Mouse (Mus musculus) thymus, adult 2 months (tissue): ENCODE data around the gene Ttc25.
A peak's percentile ranks its signal among the peaks of the same experiment; 100 is the strongest.

Experiments
- CTCF ChIP-seq: fragments of 200-500 bp; IDR thresholded peaks from 2 replicates; pipeline ENCODE4 v1.5.1; 2012; ENCODE audit warnings: mild to moderate bottlenecking, control low read depth, low read length, moderate library complexity, borderline replicate concordance; ENCODE audit not compliant: control insufficient read depth, poor library complexity, insufficient read depth; ENCODE audit errors: extremely low read depth
- POLR2A ChIP-seq: fragments of 200-500 bp; IDR thresholded peaks from 2 replicates; pipeline ENCODE4 v1.6.1; 2012; ENCODE audit warnings: mild to moderate bottlenecking, low read length, control low read depth, moderate library complexity; ENCODE audit not compliant: control insufficient read depth, poor library complexity, insufficient read depth; ENCODE audit errors: extremely low read depth

DNA sequence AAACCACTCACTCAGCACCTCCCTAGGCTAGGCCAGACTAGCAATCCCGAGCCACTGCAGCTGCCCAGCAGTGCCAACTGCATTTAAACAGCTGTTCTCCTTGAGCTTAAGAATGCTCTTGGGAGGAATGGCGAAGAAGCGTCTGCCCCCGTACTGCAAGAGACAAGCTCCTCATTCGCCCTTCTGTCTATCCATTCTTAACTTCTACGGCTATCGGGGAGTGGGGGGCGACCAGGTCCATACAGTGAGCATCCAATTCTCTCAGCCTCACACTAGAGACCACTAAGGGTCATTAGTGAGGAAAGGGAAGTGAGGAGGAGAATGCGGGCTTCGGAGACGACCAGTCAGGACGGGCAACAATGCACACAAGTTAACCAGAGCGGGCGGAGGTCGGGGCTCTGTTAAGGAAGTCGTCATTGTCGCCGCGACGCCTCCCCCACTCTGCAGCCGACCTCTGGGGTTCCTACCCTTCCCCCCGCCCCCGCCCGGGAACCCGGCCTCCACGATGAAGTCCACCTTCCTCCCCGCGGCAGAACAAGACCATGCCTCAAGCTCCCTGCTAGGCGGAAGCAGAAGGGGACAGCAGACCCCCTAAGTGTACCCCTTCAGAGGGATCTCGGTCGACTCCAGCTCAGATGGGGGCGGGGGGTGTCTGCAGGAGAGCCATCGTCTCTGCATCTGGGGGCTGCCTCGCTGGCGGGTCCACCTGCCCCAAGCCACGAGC, 73.5 kb downstream of the Ttc25 start, which contains the start of gene Nkiras2:
- TF ChIP-seq POLR2A (peak; percentile 34; the same call in 1 of the 2 replicates), CTCF (no peak)
